Mouse (Mus musculus): Measurements from ENCODE around the gene Rln3.

Rln3 gene

DNA sequence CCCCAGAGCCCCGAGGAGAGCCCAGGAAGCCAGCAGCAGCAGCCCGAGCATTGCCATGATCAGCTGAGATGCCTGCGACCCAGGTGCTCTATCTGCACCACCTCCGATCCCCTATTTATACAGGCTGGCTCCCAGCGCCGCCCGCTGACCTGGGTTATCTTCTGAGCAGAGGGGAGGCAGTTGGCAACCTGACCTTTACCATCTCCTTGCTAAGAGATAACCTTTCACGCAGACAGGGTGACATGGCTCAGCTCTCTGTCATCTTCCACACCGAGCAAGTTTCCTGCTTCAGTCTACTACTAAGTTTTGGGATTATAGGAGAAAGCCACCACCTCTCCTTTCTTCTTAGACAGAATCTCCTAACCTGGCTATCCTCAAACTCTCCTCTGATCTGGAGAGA, at the start of gene Rln3:
Gene Rln3 (minus strand): TSS at position 101 of the 400 bp plus-strand sequence.
- DNase-seq (ENCODE audit: low read depth) = no peak

DNA sequence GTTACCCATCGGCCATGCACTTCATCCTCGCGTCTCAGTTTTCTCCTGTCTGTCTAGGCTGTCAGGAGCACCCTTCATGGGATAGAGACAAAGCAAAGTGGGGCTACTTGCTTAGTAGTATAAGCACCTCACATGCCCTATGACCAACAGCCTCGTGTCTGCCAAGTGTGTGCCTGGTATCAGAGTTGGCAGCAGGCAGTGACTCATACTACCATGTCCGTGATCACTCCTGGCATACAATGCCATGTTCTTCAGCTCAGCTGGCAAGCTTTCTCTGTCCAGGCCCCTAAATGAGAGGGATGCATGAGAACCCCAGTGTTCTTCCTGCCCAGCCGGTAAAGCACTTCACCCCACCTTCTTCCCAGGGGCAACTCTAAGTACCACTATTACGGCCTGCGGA, 45.8 kb upstream of the Rln3 start:
- DNase-seq (ENCODE audit: low read depth) = no peak

DNA sequence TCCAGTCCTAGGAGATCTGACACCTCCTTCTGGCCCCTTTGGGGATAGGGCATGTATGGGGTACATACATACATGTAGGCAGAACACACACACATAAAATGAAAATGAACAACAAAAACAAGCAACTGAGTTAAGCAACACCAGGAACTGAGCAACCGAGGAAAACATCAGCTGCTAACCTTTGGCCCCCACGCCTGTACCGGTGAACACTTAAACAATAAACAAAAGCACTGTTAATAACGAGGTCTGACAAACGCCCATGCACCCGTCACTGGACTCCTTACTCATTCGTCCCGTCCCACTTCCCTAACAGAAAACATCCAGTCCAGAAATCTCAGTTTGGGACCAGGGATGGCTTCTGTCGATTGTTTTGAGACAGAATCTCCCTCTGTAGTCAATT, 44.5 kb upstream of the Rln3 start:
- DNase-seq (ENCODE audit: low read depth) = no peak

DNA sequence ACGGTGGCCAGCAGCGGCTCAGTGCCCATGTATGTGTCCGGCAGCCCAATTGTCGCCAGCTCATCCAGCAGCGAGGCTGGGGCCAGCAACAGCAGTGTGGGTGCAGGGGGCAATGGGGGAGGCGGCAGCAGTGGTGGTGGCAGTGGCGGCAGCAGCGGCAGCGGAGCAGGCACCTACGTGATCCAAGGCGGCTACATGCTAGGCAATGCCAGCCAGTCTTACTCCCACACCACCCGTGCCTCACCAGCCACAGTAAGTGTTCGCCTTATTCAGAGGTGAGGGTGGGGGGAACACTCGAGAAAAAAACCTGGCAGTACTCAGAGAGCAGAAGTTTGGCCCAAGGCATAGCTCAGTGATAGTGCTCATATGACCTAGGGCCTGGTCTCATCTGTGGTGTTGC, 43.0 kb upstream of the Rln3 start:
- DNase-seq (ENCODE audit: low read depth) = no peak

DNA sequence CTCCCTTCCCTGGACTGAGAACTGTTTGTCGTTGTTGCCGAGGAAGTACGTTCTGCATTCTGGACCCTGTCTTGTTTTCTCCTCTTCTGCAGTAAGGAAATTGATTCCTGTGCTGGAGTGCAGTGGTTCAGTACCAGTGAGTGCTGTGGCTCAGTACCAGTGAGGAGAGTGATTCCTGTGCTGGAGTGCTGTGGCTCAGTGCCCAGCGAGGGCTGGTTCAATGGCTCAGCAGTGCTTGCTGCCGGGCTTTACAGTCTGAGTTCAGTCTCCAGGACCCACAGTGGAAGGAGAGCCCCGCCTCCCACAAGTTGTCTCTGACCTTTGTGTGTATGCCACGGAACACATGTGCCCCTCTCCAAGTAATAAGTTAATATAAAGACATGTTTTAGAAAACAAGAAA, 42.4 kb upstream of the Rln3 start:
- no peak for DNase-seq (ENCODE audit: low read depth)

DNA sequence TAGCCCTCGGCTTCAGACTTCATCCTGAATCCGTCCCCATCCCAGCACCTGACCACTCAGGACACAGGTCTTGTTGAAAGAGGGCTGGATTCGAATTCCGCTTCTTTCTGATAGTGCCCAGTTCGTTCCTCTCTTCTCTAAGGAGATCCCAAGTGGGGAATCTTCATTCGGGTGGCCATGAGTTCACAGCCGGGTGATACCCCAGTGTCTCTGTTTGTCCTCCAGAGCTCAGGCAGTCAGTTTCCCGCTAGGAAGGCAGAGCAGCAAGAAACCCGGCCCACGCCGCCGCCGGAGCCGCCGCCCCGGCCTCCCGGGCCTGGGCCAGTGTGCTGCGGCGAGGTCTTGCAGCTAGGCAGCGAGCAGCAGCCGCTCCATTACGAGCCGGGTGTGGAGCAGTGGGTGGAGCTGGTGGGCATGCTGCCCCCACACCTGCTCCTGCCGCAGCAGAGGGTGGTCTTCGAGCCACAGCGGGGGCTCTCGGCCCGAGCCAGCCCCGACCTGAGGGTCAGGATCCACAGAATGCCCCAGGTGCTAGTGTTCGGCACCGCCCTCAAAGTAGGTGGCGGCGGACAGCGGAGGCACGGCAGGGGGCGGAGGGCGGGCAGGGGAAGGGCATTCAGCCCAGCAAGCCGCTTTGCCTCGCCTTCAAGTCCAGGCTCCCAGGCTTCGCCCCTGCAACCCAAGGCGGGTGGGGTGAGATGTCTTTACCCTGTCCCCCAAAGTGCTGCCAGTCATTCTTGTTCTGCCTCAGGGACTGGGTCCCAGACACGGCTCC, 39.7 kb upstream of the Rln3 start:
- DNase-seq (ENCODE audit: low read depth) = no peak

DNA sequence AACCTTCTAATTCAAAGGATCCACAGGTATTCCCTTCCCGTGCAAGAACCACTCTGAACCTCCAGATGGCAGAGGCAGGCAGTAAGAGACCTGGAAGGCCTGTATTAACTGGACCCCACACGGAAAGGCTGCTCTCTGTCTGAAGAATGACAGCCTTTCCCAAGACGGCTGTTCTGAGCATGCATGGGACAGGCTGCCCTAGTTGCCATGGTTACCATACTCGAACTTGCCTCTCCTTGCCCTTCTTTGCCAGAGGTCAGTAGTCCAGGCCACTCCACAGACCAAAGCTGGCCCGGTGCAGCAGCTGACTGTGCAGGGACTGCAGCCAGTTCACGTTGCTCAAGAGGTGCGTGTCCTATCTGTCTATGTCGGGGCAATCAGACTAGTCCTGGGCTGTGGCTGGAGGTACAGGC, 39.0 kb upstream of the Rln3 start:
- no peak for DNase-seq (ENCODE audit: low read depth)

DNA sequence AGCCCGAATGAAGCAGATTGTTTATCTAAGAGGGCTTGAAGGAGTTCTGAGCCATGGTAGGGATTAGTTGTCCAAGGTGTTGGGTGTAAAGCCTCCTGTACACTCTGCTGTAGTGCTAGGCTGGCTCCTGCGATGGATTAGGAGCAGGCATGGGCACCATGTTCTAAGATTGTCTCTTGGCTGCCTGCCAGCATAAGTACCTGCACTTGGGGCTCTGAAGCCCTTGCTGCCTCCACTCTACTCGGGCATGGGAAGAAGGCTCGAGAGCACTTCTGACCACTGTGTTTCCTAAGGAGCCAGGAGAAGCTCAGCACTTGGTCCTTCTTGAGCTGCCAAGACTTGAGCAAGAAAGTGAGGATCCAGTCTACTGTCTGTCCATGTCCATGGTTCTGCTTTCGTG, 34.4 kb upstream of the Rln3 start:
- DNase-seq (ENCODE audit: low read depth) = no peak

DNA sequence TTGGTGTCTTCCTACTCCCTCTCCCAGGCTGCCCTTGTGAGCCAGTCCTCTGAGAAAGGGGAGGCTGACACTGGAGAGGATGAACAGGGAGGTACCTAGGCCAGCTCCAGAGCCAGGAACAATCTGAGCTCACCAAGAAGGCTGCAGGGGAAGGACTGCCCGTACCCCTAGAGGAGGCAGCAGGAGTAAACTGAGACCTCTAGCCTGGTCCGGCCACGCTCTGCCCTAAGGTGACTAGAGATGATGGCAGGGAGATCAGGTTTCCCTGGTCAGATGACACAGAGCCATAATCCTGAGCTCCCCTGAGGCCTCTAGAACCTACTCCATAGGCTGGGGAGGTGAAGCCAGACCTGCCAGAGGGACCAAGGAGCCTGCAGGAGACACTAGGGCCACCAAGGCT, 32.0 kb upstream of the Rln3 start:
- DNase-seq (ENCODE audit: low read depth) = no peak

DNA sequence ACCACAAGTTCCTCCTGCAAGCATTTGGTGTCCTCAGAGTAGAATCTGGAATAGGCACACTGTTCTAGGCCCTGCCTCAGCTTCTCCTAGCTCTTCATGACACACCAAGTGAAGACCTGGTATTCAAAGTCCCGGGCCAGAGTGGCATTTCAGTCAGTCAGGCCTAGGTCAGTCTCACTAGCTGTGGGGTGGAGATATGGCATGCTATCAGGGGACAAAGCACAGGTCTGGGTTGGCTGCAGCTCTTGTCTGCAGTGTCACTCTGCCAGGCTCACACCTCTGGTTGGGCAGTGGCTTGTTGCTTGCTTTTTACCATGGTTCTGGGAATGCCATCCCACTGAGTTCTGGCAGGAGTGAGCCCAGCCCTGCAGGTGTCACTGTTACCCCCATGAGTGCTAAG, 31.6 kb upstream of the Rln3 start:
- no peak for DNase-seq (ENCODE audit: low read depth)

DNA sequence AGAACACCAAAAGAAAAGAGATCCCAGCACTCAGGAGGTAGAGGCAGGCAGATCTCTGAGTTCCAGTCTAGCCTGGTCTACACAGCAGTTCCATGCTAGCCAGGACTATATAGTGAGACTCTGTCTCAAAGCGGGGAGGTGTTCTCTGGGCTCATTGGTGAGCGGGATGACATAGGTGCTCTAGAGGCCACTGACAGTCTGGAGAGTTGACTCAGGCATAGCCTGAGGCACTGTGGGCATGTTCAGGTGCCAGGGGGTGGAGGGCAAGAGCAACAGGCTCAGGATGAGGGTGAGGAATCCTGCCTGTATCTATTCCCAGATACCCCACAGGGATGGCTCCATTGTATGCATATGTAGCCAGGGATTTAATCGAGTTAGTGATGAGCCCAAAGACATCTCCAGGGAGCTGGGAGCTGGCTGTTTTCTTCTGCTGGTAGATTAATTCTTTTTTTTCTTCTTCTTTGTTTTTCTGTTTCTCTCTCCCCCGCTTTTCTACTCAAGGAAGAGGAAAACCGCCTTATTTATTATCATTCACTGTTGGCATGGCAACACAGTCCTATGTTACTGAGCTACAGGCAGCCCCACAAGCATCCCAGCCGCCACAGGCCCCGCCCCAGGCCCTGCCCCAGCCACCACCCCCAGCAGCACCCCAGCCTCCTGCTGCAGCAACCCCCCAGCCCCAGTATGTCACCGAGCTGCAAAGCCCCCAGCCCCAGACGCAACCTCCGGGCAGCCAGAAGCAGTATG, 28.6 kb upstream of the Rln3 start:
- peak; percentile 85 for DNase-seq (ENCODE audit: low read depth)

DNA sequence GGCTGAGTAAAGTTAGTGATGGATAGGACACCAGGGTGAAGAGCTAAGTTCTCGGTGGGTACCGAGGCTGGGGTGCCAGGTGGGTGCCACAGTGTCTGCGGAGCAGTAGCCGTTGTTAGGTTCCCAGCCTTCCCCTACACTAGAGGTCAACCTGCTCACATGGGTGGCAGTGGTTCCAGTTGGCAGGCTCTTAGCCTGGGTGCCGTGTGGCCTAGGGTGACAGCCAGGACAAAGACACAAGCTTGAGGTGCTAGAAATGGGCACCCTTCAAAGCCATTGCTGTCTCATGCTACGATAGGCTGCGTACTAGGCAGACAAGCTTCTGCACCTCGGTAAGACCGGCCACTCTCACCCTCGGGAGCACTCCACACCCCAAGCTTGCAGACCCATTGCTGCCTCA, 27.5 kb upstream of the Rln3 start:
- no peak for DNase-seq (ENCODE audit: low read depth)

DNA sequence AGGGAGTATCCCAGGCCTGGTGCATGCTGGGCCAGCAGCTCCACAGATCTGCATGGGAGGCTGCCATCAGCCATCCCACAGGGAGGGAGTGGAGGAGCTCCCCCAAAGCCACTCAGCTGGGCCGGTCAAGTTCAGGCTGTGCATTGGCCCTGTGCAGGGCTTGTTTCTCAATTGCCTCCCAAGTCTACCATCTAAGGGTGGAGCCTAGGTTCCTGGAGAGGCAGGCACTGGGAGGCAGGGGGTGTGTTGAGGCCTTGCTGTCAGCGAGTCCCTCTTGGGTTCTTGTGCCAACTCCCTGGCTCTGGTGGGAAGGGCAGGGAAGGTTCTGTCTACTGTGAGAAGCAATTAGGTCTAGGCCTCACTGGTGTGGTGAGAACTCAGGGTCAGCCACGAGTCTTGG, 27.1 kb upstream of the Rln3 start:
- DNase-seq (ENCODE audit: low read depth) = no peak

DNA sequence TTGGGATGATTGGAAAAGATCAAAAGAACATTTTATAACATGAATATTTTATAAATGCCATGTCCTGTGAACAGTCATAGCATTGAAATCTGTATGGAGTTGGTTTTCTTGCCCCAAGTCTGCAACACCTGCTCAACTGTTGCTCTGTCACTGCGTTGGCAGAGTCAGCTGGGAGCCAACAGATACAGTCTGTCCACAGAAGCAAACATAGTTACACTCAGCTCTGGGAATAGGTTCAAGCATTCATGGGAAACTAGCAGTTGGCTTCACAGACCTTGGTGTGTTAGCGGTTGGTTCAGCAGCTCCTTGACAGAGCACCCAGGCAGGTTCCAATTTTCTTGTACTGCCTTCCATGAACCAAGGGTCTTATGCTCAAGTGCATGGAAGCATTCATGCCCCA, 25.9 kb upstream of the Rln3 start:
- DNase-seq (ENCODE audit: low read depth) = no peak

DNA sequence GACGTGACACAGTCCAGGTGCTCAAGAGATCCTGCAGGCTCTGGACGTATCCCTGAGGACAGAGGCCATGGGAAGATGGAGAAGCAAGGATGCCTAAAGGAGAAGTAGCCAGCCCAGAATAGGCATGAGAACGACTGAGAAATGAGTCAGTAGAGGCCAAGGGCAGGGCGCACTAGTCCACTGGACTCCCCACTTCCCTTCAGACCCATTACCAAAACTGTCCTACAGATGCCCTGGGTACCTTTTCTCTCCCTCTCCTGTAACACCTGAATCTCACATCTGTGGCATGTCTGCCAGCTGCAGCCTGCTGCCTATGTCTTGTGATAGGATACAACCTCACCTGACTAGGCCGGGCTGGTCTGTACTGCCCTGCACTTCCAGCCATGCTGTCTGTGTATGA, 25.4 kb upstream of the Rln3 start:
- no peak for DNase-seq (ENCODE audit: low read depth)

DNA sequence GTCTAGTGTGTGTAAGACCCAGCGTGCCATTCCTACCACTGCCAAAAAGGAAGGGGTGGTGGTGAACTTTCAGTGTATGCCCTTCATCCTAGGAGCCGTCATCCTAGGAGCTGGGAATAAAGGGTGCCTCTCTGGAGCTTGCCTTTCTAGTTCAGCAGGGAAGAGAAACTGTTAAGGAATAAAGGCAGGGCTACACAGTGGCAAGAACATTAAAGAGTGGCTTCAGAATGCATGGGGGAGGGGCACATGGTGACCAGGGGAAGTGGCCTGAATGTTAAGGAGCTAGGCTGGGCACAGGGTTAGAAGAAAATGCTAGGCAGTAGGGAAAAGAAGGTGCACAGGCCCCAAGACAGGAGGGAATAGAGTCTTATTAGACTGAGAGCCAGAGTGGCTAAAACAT, 24.9 kb upstream of the Rln3 start:
- no peak for DNase-seq (ENCODE audit: low read depth)

DNA sequence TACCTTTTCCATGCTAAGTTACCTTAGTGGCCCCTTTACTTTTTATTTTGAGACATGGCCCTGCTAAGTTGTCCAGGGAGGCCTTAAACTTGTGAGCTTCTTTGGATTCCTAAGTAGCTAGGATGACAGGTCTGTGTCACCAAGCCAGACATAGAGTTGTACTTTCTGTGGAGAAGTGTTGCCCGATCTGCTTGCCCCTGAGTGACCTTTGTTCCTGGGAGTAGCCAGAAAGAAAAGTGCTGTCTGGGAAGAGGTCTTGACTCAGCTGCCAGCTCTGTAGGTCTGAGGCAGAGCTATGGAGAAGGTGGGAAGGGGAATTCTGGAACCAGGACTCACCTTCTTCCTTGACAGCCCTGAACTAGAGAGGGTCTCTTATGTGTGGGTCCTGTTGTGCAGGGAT, 24.4 kb upstream of the Rln3 start:
- DNase-seq (ENCODE audit: low read depth) = no peak

DNA sequence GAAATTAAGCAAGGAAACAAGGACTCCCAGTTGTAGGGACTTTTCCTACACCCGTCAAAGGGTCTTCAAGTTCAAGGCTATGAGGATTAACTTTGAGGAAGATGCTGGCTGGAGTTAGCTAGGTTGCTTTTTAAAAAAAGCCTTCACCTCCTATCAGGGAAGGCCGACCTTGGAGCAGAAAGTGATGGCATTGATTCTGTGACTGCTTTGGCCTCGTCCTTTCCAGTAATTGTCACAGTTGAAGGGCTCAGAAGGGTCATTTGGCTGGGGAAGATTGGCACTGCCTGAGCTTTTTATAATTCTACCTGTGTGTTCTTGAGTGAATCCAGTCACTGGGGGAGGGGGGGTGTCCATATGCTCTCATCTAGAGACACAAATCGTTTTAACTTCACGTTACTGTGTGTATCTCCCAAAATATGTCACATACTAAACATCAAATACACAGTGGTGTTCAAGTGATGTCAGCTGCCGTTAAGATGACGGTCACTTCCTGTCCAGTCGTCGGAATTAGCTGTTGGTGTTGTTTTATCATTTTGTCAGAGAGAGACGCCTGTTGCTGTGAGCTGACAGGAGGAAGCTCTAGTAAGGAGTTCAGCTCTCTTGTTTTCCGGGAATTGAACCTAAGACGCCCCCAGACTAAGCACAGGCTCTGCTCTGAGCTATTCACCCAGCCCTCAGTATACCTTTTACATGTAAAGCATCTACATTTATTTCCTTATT, 23.7 kb upstream of the Rln3 start:
- peak; percentile 33 for DNase-seq (ENCODE audit: low read depth)

DNA sequence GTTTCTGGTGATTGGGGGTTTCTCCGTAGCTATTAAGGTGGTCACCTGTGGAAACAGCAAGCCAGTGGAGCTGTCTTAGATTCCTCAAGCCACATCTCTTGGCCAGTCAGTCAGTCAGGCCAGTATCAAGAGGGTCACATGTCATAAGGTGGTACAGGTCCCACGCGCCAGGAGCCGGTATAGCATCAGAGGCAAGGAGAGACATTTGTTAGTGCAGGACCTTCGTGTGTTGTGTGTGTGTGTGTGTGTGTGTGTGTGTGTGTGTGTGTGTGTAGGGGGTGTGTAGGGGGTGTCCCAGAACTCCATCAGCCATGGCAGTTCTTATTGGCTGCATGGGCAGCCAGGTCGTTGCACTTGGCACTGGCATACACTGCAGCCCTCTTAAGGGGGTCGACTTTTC, 23.1 kb upstream of the Rln3 start:
- no peak for DNase-seq (ENCODE audit: low read depth)

DNA sequence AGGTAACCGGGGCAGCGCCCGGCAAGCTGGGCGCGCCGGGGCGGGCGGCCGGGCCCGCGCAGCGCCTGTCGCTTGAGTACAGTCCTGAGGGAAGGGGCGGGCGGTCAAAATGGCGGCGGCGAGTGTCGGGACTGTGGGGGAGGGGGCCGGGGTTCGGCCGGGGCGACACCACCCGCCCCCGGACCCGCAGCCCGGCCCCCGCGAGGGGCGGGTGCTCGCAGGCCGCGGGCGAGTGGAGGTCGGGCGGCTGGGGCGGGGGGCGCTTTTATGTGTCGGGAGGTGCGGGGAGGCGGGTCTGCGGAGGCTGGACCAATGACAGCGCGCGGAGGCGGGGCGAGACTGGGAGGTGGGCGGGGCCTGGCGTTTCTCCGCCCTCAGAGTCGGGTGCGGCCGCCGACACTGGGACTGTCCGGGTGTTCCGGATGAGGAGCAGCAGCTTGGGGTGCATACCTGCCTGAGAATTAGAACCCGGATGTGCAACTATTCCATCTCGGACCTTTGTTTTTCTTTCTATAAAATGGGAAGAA, 22.3 kb upstream of the Rln3 start:
- DNase-seq (ENCODE audit: low read depth) = peak; percentile 96

DNA sequence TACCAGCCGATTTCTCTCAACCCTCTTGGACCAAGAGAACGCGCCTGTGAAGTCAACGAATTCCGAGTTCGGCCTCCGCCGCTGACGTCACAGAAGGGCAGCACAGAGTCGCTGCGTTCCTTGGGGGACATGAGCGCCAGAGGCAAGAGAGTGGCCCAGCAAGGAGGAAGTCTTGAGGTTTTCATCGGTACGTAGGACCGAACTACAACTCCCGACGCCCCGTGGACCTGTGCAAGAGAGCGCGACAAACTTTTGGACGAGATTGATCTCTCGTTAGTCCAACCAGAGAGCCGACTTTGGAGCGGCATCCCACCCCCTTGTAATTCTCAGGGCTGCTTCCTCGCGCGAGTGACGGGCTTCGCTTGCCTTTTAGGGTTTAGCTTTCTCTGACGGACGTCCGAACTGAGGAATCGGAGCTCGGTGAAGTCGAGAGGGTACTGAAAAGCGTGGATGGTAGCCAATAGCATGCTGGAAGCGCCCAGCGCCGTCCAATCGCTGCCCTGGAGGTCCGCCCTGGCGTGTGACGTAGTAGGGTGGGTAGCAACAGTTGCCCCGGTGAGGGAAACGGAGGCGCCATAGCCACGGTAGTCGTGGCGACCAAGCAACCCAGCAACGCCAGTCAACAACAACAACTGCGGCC, 21.6 kb upstream of the Rln3 start, which contains the start of gene Rfx1:
Gene Rfx1 (plus strand): TSS at position 544 of the 640 bp plus-strand sequence.
- peak; percentile 99 for DNase-seq (ENCODE audit: low read depth)

DNA sequence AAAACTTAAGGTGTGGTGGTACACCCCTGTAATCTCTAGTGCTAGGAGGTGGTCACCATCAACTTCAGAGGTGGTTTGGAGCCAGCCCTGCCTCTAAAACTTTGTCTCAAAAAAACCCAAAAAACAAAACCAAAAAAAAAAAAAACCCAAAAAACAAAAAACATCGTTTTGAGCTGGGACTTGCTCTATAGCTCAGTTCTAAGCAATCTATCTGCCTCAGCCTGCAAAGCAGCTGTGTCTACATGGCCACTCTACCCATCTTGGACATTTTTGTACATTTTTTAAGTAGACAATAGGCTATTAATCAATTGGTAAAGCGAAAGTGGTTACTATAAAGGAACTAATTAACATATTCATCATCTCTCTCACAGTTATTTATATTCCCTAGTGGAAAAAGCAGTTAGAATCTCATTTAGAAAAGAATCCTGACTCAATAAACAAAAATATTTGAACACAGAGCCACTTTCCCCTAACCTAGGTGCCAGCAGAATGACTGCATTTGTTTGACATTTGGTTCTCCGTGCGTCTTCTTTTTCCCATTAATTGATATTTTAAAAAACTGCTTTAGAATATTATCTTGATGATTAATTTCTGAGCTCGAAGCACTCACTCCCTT, 20.8 kb upstream of the Rln3 start:
- peak; percentile 51 for DNase-seq (ENCODE audit: low read depth)
